Mouse (Mus musculus) cerebellum, adult 9-10 months (tissue): ENCODE measurements around the gene Rdh9.
A peak's percentile ranks its signal among the peaks of the same experiment; 100 is the strongest.
"Not testable (repeated sequence)": the region's sequence is repeated elsewhere in the genome, so short reads cannot be mapped to it uniquely, and the experiment has no call there.

Experiments used
- DNase-seq: peaks from one replicate; pipeline ENCODE4 v3.0.0; 2022

Rdh9 gene

DNA sequence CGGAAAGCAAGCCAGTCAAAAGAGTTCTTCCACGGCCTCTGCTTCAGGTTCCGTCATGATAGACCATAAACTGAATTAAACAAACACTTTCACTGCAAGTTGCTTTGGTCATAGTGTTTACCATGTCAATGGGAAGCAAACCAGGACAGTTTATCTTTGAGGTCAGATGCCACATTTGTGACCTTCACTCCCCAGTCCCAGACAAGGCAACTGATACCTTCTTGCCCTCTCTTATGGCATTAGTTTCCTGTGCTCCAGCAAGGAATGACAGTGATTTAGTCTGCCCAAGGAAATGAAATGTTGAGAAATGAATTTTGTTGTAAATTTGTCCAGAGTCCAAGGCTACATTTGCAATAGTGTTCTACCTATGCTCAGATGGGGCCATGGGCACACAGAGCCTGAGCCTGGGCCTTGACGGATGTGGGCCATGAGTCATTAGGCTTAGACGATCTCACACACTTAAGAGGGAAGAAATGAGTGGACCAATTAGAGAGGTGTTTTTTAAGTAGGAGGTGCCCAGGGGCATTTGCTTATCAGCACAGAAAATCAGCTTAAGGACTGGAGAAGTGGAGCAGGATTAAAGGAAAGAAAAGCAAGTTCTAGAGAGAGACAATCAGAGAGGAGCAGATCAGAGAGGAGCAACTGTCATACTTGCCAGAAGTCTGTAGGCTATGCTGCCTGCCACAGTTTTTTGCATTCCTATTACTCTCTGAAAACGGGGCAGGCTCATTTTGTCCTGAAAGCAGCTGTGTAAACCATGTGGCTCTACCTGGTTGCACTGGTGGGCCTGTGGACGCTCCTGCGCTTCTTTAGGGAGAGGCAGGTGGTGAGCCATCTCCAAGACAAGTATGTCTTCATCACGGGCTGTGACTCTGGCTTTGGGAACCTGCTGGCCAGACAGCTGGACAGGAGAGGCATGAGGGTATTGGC is 16.7 kb upstream of the Rdh9 start, which contains the start of the genes Rdh1 and Rdh16f1:
TSS of gene Rdh1 (plus strand) at position 541 of the 930 bp plus-strand sequence.
TSS of gene Rdh16f1 (plus strand) at position 607 of the 930 bp plus-strand sequence.
- no peak for DNase-seq

DNA sequence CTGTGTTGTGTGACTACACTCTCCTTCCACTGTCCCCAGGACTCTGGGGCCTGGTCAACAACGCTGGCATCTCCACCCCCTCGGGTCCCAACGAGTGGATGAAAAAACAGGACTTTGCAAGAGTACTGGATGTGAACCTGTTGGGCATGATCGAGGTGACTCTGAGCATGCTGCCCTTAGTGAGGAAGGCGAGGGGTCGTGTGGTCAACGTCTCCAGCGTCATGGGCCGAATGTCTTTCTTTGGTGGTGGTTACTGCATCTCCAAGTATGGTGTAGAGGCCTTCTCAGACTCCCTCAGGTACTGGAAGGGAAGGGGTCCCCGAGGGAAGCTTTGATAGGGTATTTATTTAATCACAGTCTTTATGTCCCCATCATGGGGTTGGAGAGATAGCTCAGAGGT is 13.3 kb upstream of the Rdh9 start:
- DNase-seq = not testable (repeated sequence)

DNA sequence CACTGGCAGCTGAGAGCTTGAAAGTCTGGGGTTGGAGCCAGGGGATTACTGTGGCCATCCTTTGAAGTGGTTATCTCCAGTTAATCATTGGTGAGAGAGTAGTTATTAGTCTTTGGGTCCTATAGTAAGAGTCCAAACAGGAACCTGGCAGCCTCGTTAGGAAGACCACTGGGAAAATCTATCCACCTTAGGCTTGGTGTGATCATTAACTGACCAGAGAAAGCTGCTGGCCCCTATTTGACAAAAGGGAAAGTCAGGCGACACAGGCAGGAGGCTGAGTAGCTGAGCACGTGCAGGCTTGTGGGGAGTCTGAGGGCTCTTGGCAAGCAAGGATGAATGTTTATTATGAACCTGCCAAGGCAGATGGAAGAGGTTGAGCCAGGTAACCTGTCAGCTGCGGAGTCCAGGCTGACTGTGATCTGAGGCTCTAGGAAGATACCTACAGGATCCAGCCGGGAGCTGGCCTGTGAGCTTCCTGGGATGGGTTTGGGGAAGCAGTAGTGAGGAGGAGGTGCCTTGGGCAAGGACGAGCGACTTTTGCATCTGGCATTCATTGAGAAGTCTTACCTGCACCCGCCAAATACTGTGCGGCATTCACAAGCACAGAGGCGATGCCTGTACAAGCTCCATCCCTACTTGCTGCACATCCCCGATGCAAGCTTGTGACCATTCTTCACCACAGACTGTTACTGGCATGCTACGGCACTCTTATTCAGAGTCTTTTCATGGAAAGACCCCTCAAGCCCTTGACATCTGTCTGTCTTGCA is 12.1 kb upstream of the Rdh9 start:
- peak; percentile 55 for DNase-seq

DNA sequence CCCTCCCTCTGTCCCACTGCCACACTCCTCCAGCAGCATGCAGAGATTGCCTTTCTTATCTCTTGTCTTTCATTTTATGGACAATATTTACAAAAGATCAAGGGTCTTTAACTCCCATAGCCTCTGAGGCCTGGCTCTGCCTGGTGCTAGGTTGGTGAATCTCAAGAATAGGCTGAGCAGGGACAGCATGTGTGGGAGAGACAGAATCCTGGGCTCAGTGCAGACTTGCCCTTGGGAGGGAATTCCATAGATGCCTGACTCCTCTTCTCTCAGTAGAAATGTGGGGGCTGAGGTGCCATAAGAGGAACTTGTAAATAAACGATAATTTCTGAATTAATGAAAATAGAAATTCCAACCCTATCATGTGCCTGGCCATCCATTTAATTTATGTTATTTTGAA is 9.6 kb upstream of the Rdh9 start:
- no peak for DNase-seq

DNA sequence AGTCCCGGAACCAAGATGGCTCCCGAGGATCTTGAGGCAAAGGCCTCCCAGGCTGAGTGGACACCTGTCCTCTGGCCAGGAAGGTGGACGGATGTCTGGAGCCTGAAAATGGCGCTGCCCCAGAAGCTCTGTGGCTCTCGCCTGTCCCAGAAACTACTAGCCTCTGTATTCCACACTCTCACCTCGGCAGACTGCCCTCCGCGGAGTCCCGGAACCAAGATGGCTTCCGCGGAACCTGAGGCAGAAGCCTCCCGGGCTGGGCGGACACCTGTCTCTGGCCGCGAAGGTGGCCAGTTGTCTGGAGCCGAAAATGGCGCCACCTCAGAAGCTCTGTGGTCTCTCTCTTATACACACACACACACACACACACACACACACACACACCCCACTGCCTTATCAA is 6.1 kb downstream of the Rdh9 start:
- DNase-seq = not testable (repeated sequence)

DNA sequence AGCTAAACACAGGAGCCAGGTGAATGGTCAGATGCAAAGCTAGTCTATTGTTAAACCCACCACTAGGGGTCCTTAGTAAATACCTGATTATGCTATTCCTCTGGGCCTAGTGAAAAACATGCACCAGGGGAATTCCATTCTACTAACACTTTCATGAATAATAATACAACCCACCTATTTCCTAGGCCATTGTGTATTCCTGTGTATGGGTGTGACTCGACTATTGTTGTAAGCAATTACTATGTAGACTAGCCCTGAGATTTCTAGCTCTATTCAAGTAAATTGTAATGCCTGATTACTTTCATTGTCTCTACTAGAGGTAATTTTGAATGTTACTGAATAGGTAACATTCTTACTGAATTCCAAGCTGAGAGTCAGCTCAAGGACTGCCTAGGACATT is 9.2 kb downstream of the Rdh9 start:
- DNase-seq = not testable (repeated sequence)

DNA sequence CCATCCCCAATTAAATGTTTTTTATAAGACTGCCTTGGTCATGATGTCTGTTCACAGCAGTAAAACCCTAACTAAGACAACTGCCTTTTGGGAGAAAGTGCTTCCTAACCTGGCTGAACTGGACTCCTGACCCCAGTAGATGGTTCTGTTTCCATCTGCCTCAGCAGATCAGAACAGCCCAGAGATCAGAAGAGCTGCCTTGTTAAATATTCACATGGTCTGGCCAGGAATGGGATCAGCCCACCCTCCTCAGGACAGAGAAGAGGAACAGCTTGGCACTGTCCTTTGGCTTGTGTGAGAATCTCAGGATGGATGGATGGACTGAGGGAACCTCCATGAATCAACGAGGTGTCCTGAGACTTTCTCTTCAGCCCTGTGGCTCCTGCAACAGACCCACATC is 23.1 kb downstream of the Rdh9 start:
- DNase-seq = no peak

DNA sequence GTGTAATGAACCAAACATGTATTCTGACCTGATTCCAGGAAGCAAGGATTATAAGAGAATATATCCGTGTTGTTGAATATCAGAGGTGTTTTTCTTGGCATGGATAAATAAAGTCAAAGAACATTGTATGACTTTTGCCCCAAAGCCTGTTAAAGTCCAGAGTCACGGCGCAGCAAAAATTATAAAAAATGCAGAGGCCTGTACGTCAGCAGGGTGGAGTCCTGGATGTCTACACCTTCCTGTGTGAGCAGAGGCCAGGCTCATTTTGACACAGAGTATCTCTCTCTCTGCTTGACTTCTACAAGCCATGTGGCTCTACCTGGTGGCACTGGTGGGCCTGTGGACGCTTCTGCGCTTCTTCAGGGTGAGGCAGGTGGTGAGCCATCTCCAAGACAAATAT is 24.7 kb downstream of the Rdh9 start, which contains the start of gene Rdh16:
TSS of gene Rdh16 (plus strand) at position 262 of the 400 bp plus-strand sequence.
- no peak for DNase-seq

DNA sequence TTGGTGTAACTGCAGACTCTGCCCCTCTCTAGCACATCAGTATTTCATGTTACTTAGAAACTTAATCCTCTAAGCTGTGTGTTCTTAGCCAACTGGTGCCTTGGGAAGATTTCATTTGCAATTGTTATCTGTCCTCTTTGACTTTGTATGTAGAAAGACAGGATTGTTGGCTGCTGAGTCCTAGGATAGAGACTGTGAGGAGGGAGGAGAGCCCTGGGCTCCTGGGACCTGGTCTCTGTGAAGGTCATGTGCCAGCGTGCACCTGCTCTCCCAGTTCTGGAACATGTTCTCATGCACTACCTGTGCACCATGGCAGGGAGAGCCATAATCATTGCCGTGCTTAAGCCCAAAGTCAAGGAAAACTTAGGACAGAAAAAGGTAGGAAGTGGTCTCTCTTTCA is 25.4 kb downstream of the Rdh9 start:
- no peak for DNase-seq

DNA sequence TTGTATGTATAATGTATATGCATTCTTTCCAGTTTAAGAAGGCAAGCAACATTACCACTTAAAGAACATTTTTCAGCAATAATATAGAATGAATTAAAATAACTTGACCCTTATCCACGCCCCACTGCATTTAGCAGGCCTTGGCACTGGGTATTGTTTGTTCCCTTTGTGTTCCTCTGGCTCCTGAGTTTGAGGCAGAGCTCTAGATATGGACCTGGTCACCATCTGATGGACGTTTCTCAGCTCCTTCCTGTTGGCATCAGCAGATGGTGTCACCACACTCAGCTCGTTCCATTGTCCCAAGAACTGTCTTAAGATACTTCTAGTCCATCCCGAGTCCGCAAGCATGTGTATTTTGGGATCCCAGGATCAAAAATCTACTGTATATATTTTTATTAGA is 26.1 kb downstream of the Rdh9 start:
- DNase-seq = no peak

DNA sequence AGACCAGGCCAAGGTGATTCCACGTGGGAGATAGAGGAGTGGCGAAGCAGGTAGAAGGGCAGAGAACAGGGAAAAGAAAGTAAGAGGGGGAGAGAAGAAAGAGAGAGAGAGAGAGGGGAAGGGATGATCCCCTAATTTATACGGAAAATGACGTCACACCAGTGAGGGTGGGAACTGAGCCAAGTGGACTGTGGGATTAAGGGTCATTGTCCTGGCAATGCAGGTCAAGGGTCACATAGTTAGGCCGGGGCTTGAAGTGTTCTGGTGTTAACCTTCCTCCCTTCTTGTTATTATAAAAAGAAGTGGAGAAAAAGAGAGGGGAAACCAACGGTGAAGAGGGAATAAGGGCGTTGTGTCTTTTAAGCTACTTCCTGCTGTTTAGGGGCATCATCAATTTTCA is 28.2 kb downstream of the Rdh9 start:
- DNase-seq = no peak

DNA sequence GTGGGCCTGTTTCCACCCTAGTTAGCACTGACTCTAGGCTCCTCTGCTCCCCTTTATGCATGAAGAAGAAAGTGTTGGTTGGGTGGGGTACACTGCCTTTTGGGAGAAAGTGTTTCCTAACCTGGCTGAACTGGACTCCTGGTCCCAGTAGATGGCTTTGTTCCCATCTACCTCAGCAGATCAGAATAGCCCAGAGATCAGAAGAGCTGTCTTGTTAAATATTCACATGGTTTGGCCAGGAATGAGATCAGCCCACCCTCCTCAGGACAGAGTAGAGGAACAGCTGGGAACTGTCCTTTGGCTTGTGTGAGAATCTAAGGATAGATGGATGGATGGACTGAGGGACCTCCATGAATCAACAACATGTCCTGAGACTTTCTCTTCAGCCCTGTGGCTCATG is 39.7 kb downstream of the Rdh9 start:
- no peak for DNase-seq

DNA sequence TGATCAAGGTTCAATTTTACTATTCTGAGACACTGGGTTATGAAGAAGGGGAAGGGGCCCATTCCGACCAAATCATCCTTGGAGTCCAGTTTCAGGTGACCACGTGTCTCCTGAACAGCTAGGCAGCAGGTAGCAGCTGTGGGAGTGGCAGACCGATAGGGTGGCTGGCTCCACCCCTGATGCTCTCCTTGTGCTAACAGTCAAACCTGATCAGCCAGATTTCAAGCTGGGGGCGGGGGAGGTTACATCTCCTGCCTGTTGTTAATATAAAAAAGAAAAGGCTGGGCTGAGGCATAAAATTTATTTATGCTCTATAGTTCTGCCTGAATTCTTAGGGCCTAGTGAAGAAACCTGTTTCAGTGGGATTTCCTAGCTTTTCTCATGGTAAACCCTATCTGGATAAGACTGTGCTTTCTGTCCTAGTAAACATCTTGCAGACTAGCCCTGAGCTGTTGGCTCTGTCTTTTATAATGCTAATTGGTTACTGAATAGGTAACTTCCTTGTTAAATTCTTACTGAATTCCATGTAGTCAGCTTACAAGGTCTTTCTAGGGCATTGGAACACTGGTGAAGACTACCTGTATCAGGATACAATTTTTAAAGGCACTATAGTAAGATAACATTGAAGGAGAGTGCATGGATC is 41.2 kb downstream of the Rdh9 start:
- DNase-seq = not testable (repeated sequence)

DNA sequence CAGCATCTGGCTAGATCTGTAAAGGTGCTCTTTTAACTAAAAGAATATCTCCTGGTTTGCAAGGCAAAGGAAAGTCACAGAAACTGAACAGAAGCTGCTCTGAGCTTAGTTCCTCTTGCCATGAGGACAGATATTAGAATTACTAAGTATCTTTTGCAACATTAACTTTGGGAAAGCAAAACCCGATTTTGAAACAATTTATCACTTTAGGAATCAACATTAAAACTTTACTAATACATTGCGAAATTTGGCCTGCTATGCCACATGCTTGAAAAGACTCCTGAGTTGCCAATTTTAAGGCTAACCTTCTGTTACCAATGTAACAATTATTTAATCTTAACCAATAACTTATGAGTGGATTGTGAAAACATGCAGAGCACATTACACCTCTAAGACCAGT is 45.6 kb downstream of the Rdh9 start:
- not testable (repeated sequence) for DNase-seq

DNA sequence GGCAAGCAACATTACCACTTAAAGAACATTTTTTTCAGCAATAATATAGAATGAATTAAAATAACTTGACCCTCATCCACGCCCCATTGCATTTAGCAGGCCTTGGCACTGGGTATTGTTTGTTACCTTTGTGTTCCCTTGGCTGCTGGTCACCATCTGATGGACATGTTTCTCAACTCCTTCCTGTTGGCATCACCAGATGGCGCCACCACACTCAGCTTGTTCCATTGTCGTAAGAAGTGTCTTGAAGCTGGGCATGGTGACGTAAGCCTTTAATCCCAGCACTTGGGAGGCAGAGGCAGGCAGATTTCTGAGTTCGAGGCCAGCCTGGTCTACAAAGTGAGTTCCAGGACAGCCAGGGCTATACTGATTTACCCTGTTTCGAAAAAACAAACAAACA is 49.2 kb downstream of the Rdh9 start:
- DNase-seq = no peak

DNA sequence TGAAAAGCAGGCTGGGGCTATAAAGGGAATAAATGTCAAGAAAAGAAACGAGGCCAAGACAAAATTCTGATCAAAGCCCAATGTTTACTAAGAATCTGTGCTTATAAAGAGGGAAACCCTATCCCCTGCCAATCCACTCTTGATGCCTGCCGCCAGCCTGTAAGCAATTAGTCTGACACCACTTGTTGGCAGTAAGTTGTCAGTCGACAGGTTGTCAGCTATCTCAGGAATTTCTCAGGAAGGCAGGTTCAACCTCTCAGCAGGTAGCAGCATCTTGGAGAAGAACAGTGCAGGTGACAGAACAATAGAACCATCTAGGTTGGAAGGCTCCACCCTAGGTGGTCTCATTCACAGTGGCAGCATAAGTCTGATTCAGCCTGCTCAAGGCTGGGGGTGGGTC is 52.9 kb downstream of the Rdh9 start:
- DNase-seq = peak; percentile 14

DNA sequence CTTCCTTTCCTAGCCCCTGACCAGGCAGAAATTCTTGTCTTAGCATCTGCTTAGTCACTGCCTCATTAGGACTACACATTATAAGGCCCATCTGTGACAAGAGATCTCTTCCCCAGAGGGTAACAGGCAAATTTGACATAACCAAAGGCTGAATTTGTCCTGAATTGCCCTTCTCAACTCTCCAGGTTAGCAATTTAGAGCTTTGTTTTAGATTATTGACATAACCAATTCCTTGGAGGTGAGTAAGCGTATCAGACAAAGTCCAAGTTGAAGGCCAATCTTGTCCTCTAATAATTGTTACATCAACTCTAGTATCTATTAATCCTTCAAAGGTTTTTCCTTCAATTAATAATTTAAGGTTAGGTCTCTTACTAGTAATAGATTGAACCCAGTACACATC is 58.0 kb downstream of the Rdh9 start:
- DNase-seq = not testable (repeated sequence)

DNA sequence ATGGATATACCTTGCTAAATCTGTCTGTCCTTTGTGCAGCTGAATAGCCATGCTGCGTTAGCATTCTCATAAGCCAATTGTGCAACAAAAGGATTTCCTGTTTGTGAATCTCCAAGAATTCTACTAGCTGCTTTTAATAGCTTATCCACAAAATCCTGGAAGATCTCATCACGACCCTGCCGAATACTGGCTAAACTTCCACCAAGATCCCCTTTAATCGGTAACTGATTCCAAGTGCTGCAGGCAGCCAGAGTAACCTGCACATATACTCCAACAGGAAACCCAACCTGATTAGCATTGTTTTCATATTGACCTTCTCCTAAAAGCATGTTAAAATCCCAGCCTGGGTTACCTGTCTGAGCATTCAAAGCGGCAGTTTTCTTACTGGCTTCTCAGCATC is 59.1 kb downstream of the Rdh9 start:
- DNase-seq = no peak

DNA sequence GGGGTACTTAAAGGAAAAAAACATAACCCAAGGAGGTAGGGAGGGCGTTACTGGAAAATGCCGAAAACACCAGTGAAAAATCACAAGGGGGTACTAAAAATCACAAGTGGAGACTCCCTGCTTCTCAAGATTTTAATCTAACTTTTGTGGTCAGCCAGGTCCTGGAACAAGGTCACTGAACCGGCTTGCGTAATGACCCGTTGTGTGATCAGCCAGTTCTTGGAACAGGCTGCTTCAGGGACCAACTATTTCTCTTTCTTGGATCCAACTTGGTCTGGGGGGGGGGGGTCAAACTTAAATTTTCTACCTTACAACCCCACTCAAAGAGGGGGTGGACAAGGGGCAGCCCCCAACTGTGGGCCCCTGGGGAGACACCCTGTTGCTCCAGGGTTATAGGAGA is 61.6 kb downstream of the Rdh9 start:
- DNase-seq = not testable (repeated sequence)

DNA sequence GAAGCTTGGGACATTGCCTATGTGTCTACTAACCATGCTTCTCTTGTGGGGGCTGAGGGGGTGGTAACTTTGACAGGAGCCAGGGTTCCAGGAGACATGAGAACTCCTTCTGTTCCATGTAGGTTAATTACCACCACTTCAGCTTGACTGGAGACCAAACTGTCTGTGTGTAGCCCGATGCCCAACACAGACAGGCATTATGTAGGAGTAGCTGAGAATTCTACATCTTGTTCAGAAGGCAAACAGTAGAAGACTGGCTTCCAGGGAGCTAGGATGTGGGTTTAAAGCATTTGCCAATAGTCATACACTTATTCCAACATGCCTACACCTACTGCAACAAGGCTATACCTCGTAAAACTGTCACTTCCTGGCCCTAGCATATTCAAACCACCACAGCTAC is 62.4 kb downstream of the Rdh9 start:
- DNase-seq = no peak

DNA sequence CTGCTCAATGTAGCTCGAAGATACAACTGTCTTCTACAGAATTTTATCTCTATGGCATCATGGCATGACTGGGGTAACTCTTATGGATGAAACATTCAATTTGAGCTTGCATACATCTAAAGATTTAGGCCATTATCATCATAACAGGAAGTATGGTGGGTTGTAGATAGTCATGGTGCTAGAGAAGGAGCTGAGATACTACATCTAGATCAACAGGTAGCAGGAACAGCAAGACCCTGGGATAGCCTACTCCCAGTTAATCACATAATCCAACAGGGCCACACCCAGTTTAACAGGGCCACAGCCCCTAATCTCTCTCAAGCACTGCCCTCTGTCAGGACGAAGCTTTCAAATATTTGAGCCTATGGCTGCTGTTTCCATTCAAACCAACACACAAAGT is 64.6 kb downstream of the Rdh9 start:
- DNase-seq = no peak
